Mouse (Mus musculus) cerebellum, postnatal 14 days (tissue): Measurements from ENCODE around the gene R3hdml.
A peak's percentile ranks its signal among the peaks of the same experiment; 100 is the strongest.
"Not testable (repeated sequence)": the region's sequence is repeated elsewhere in the genome, so short reads cannot be mapped to it uniquely, and the experiment has no call there.

Source experiments
- DNase-seq, 2 experiments: peaks; one replicate each; pipeline ENCODE4 v3.0.0; 2021; ENCODE audit warnings: mixed read lengths in 2 of 2

Gene R3hdml

DNA sequence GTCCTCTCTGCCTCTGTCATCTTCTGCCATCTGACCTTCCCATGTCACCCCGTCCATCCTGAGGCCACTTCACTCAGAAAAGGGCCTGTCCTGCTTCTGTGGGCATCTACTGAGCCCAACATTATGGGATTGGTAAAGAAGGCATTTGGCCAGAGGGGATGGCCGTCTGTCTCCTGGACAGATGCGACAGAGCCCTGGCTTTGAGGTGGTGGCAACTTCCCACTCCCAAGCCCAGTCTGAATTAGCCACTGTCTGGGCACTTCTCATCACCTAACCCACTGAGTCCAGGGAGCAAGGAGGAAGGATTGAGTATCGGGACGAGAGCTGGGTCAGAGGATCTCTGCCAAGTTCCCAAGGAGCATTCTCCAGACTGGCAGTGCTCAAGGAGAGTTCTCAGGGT, at the start of gene R3hdml:
TSS of gene R3hdml (plus strand) at position 301 of the 400 bp plus-strand sequence.
- DNase-seq, result no peak

DNA sequence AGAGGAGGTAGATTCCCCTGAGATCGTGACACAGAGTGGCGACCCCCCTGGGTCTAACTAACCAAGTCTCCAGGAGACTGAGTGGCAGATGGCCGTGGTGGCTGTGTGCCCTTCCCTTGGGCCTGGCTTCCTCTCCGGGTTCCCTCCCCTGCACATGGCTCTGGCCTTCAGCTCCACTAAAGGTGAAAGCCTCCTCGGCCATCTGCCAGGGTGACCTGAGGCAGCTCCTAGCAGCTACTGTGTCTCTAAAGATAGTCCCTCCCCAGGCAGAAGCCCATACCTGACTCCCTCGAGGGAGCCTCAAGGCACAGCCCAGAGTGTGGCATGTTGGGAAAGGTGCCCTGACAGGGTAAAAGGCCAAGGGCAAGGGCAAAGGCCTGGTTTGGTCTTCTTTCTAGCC, 48.6 kb upstream of the R3hdml start:
- DNase-seq, result peak; percentile 73 to 83

GRCm38 (mm10) chr2:163444017-163444416, 48.1 kb upstream of the R3hdml start:
- DNase-seq, result no peak

DNA sequence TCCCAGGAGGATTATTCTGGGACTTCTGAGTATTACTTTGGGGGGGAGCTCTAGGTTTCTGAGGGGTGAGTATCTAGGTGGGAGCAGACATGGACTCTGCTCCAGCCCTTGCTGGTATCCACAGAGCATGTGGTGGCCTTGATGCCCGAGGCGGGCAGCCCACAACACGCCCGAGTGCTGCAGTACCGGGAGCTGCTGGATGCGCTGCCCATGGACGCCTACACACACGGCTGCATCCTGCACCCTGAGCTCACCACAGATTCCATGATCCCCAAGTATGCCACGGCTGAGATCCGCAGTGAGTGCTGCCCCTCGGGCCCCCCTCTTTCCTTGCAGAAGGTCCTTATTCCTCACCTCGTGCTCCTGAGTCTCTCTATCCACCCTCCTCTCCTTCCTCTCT, 44.7 kb upstream of the R3hdml start:
- no peak for DNase-seq

DNA sequence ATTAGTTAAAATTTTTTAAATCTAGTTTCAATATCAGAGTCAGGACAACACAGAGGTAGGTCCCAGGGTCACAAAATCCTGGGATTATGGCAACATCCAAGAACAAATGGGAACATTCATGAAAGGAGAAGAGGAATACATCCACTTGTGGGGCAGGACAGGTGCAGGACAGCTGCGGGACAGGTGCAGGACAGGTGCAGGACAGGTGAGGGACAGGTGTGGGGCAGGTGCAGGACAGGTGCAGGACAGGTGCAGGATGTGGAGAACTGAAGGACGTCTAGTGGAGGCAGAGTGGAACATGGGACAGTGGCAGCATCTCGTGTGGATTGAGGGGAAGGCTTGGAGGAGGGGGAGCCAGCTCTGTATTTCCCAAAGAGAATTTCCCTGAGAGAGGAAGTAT, 42.8 kb upstream of the R3hdml start:
- no peak for DNase-seq

DNA sequence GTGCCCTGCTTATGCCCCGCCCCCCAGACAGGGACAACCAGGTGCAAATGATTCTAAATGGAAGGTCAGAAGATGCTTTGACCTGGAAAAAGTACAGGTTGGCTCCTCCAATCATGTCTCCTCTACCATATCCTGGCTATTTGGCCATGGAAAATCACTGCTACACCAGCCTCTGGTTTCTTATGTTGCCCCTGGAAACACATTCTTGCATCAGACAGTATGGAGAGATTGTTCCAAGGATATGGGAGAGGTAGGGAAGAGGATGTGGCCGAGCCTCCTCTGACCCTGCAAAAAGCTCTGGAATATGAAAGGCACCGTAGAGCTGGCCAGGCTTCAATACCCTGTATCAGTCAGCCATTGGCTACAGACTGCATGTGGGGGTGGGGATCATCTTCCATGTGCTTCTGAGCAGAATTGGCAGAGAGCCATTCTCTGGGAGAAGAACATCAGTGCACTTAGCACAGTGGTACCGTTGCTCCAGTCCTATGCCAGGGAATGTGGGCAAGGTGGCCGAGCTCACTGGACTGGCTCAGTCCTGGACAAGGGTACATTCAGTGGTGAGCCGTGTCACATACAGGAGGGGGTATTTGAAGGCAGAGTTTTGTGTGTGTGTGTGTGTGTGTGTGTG, 41.3 kb upstream of the R3hdml start:
- peak; percentile 56 to 66 for DNase-seq

DNA sequence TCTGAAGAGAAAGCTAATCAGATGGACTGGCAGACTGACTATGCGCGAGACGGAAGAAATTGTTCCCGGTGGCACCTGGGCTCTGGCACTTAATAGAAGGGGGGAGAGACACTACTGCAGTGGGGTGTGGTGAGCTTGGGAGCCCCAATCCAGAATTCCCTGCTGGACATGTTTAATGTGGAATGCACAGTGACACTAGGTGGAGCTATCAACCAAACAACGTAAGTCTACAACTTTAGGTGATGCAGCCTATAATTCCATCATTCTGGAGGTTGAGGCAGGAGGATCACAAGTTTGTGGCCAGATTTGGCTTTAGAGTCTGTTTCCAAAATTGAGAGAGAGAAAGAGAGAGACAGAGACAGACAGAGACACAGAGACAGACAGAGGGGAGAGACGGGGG, 39.4 kb upstream of the R3hdml start:
- no peak for DNase-seq

DNA sequence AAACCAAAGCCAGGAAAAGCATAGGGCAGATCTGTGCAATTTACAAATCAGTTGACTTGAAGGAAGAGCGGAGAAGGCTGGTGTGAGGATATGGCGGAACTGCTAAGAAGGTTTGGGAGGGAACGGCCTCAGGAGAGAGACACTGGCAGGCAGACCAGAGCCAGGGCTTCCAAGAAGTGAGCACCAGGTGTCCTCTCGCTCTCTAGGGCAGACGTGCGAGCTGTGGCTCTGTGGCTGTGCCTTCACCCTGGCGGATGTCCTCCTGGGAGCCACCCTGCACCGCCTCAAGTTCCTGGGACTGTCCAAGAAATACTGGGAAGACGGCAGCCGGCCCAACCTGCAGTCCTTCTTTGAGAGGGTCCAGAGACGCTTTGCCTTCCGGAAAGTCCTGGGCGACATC, 38.7 kb upstream of the R3hdml start:
- DNase-seq, result no peak

- peak; percentile 56 to 74 for DNase-seq
Measured at GRCm38 (mm10) chr2:163458539-163459265, 33.4 kb upstream of the R3hdml start.

DNA sequence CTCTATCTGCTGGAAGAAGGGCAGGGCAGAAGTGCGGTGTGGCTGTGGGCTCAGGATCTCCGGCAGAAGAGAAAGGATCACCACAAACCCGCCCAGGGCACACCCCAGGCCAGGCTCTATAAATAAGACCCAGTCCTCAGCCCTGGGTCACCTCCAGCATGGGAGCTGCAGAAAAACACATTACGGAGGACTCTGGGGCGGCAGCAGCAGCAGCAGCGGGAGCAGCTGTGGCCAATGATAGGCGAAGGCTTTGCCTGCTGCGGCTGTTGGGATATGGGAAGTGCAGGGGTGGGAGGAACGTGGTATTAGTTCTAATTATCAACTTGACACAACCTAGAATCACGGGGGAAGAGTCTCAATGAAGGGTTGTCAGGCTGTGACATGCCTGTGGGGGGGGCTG, 32.7 kb upstream of the R3hdml start:
- DNase-seq, result no peak

DNA sequence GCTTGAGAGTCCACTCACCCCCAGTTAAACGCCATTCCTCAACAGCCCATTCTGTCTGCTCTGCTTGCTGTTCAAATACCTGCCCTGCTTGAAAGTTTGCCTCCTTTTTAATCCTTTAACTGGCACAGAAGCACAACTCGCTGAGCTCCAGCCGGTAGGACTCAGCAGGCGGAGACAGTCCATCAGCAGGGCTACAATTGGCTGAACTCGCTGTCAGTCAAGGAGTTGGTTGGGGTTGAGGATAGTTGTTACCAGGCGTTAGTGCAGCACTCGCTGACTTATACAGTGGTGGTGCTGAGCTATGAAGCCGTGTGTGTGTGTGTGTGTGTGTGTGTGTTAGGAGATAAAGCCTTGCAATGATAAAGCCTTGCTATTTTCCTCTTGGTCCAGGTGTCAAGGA, 31.5 kb upstream of the R3hdml start:
- DNase-seq, result no peak

GRCm38 (mm10) chr2:163461307-163461706, 30.8 kb upstream of the R3hdml start:
- not testable (repeated sequence) for DNase-seq

GRCm38 (mm10) chr2:163462386-163462785, 29.7 kb upstream of the R3hdml start:
- DNase-seq, result no peak

- DNase-seq, result no peak
Measured at GRCm38 (mm10) chr2:163462801-163463200, 29.3 kb upstream of the R3hdml start.

GRCm38 (mm10) chr2:163463251-163463769, 28.8 kb upstream of the R3hdml start:
- no peak for DNase-seq

DNA sequence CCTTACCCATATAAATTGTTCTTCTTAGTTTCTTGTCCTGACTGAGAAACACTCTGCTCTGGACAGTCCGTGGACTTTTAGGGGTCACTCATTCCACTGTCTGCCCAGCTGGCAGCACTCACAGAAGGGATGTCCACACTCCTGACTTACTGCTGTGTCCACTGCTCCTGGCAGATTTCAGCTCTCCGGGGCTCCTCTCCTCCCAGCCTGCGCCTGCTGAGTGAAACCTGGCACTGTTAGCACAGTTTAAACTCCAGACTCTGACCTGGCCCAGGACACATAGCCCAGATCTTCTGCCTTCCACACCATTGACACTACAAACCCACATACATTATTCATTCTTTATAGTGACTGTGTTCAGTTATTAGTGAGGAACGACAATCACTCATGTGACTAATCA, 28.1 kb upstream of the R3hdml start:
- no peak for DNase-seq

- no peak for DNase-seq
Measured at GRCm38 (mm10) chr2:163464562-163464961, 27.6 kb upstream of the R3hdml start.

DNA sequence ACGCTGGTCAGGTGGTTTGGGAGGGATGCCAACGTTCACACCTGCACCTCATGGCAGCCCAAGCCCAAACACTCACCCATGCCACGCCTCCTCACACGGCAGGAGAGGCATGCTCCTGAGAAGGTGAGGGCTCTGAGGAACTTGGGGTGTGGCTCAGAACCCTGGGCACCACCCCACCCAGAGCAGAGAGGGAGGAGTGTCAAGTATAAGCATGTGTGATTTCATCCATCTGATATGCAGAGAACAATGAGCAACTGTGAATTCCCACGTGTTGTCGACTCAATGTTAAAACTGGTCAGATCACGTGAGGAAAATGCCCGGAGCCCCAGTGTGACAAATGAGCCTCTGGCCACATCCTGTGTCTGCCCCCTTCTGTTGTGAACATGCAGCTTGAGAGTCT, 25.3 kb upstream of the R3hdml start:
- DNase-seq, result no peak

DNA sequence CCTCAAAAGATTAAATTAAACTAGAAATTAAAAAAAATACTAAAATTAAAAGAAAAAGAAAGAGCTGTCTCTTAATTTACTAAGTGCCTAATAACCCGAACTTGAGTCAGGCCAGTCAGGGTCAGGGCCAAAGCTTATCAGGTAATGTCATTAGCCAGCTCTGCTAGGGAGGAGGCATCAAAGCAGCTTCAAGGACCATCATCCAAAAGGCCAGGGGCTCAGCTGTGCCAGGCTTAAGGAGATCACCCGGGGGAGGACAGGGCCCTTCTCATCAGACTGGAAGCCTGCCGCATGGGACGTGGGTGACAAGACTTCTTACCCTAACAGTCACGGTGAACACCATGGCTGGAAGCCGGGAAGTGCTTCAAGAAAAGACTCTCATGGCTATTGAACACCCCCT, 24.5 kb upstream of the R3hdml start:
- DNase-seq, result no peak

GRCm38 (mm10) chr2:163468866-163469265, 23.3 kb upstream of the R3hdml start:
- DNase-seq, result no peak

GRCm38 (mm10) chr2:163469711-163470110, 22.4 kb upstream of the R3hdml start:
- DNase-seq, result no peak

DNA sequence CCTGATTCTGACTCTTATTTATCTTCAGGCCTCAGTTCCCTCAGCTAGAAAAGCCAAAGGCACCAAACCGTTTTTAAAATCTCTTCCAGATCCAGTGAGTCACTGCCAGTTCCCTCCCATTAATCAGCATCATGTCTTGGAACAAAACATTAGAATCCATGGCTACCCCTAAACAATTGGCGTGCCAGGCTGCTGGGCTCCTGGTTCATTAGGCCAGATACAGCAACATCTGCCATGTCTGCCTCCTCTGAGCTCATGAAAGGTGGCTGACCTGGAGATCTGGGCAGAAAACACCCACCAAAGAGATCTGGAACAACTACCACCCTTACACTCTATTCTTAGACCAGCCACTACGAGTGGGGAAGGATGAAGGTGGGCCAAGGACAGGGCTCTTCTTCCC, 21.0 kb upstream of the R3hdml start:
- DNase-seq, result no peak

DNA sequence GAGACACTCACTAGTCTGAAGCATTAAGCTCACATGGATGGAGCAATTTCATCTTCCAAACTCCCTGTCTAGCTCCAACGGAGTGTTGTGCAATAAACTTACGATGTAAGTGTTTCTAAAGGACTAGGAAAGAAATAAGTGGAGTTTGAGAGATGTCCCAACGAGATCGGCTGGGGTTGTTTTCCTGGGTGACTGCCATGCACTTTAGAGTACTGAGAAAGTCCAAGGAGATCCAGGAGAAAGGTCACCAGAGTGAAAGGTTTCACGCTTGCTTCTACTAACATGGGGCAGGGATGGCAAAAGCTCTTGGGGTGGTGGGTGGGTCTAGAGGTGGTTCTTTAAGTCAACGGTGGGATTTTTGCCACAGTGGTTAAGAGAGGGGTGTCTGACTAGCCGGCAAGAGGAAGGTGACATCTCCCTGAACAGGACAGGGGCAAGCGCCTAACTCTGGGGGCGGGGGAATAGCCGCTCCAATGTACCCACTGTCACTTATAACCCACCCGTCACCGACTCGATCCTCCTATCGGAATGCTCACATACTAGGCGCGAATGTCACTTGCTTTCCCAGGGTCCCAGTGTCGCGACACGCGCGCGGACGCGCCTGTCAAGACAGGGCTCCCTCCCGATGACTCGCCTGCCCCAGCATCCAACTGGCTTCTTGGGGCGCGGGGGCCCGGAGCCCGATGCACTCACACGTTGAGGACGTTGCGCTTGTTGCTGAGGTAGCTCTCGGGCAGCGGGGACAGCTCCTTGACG, 20.2 kb upstream of the R3hdml start:
- DNase-seq, result no peak

- DNase-seq, result peak; percentile 98 to 99
Measured at GRCm38 (mm10) chr2:163472466-163472851, 19.7 kb upstream of the R3hdml start, which contains the start of gene Fitm2. Fitm2 (minus strand) TSS chr2:163472629.
